8 mouse cellular contexts compared by ENCODE assay signal in the genomic region with DNA sequence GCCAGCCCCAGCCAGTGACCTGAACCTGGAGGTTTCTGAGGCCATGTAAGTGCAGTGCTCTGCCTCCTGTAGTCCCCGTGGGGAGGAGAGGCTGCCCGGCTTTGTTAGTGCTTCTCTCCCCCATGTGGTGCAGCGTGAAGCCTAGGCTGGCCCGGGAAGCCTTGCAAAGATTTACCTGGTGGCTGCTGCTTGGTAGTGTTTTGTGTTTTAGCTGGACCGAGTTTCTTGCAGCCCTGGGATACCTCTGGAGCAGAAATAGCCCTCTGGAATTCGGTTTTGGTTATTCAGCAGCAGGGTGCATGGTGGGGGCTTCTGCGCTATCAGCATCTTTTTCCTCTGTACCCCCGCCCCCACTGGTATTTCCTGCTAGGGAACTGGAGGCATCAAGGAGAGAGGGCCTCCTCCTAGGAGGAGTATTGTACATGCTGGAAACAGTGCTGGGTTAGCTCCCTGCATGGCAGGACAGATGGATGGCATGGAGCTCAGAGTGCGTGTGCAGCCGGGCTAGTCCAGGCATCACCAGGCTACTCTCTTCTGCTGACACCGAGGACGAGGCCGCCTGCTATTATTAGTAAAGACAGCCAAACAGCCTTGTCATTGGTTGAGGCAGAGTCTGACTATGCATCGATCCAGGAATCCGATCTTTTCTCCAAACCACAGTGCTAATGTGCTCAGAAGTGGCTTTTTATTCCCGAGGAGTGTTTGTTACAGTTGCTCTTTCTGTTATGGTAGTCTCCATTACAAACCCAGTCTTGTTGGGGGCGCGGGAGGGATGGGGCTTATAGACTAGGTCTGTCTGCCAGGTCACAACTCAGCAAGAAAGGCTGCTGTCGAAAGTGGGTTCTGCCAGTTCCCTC.
A peak's percentile ranks its signal among the peaks of the same experiment; 100 is the strongest.
DNase-seq lines count a peak whose midpoint lies in the region; ATAC-seq and TF ChIP-seq lines count a peak whose summit lies in the region.

No protein-coding gene starts in this region.

- DNase-seq in lung, postnatal 0 days (ENCODE audit: low spot score) = no peak
- DNase-seq in lung, adult 18-20 months = no peak
- DNase-seq in cerebellum, postnatal 36 days = peak; percentile 67 to 75
- DNase-seq in left cerebral cortex, adult 18-20 months (ENCODE audit: low spot score in 2 of 2) = peak; percentile 30 to 46
- DNase-seq in adrenal gland, postnatal 4 days (ENCODE audit: low spot score in 2 of 2) = no peak

- peak overlapping the region; percentile 32; the same call in 1 of the 2 replicates for H3K27ac ChIP-seq in lung, postnatal 0 days (ENCODE audit: low read length)
- peak overlapping the region; percentile 80 for H3K27ac ChIP-seq in heart, embryonic 15.5 days
- peak overlapping the region; percentile 96 for H3K27ac ChIP-seq in midbrain, embryonic 16.5 days (ENCODE audit: low read length)

- peak overlapping the region; percentile 19; the same call in 1 of the 2 replicates for H3K9ac ChIP-seq in lung, postnatal 0 days (replicated peaks; ENCODE audit: low read depth)
- peak overlapping the region; percentile 55 for H3K9ac ChIP-seq in heart, embryonic 15.5 days
- H3K9ac ChIP-seq in midbrain, embryonic 16.5 days (ENCODE audit: low read depth, low read length) = peak overlapping the region; percentile 94

- peaks cover 8% of the 10 kb centered on the region; the same call in 1 of the 2 replicates for H3K4me1 ChIP-seq in lung, postnatal 0 days (ENCODE audit: insufficient read depth, low read depth, low read length)
- peaks cover 73% of the 10 kb centered on the region for H3K4me1 ChIP-seq in heart, embryonic 15.5 days (replicated peaks)
- H3K4me1 ChIP-seq in midbrain, embryonic 16.5 days (ENCODE audit: control insufficient read depth, insufficient read depth, low read length) = peaks cover 43% of the 10 kb centered on the region

- peak overlapping the region; percentile 38 for H3K4me3 ChIP-seq in lung, postnatal 0 days (ENCODE audit: low read depth, low read length)
- peak overlapping the region; percentile 49 for H3K4me3 ChIP-seq in heart, embryonic 15.5 days
- peak overlapping the region; percentile 62 for H3K4me3 ChIP-seq in midbrain, embryonic 16.5 days (ENCODE audit: low read depth, low read length)

- H3K36me3 ChIP-seq in lung, postnatal 0 days (ENCODE audit: insufficient read depth, low read length) = no peaks in the 10 kb centered on the region
- H3K36me3 ChIP-seq in heart, embryonic 15.5 days = peaks cover 5% of the 10 kb centered on the region; the same call in 1 of the 2 replicates
- H3K36me3 ChIP-seq in midbrain, embryonic 16.5 days (ENCODE audit: control insufficient read depth, insufficient read depth, low read length) = no peaks in the 10 kb centered on the region

- no peaks in the 10 kb centered on the region for H3K9me3 ChIP-seq in lung, postnatal 0 days (ENCODE audit: low read length)
- H3K9me3 ChIP-seq in heart, embryonic 15.5 days (replicated peaks) = no peaks in the 10 kb centered on the region
- no peaks in the 10 kb centered on the region for H3K9me3 ChIP-seq in midbrain, embryonic 16.5 days (replicated peaks; ENCODE audit: control insufficient read depth, low read length, poor library complexity, severe bottlenecking)

- no peak for TF ChIP-seq CTCF in lung, postnatal 0 days (IDR thresholded peaks at IDR 0.05)

- no peaks in the 10 kb centered on the region for H3K27me3 ChIP-seq in lung, postnatal 0 days (replicated peaks; ENCODE audit: insufficient read depth, low read length)
- no peaks in the 10 kb centered on the region for H3K27me3 ChIP-seq in heart, embryonic 15.5 days
- no peaks in the 10 kb centered on the region for H3K27me3 ChIP-seq in midbrain, embryonic 16.5 days (ENCODE audit: control insufficient read depth, insufficient read depth, low read depth, low read length)

- WGBS in lung, postnatal 0 days = 13% methylated on average over 19 of the region's 19 CpGs
- 4% methylated on average over 19 of the region's 19 CpGs for WGBS in heart, embryonic 15.5 days
- under 1% methylated on average over 19 of the region's 19 CpGs for WGBS in midbrain, embryonic 16.5 days

- peak; percentile 42 for ATAC-seq in lung, postnatal 0 days
- peak; percentile 54 for ATAC-seq in heart, embryonic 15.5 days (replicated peaks; ENCODE audit: insufficient number of reproducible peaks, insufficient read depth, low FRiP score, low read depth)
- peak; percentile 80 for ATAC-seq in midbrain, embryonic 16.5 days
- ATAC-seq in erythroid progenitor cell, adult 5-6 weeks (replicated peaks; ENCODE audit: low FRiP score, poor library complexity, severe bottlenecking) = no peak

- peak overlapping the region; percentile 80 for H3K4me2 ChIP-seq in lung, postnatal 0 days (replicated peaks; ENCODE audit: low read depth, low read length)
- H3K4me2 ChIP-seq in heart, embryonic 15.5 days = peak overlapping the region; percentile 74
- peak overlapping the region; percentile 68 for H3K4me2 ChIP-seq in midbrain, embryonic 16.5 days (ENCODE audit: low read length)

- no peak for TF ChIP-seq EP300 in lung, postnatal 0 days (IDR thresholded peaks at IDR 0.05)

Comparison
In these comparisons a context has a peak if more than half of its experiments do, and no peak if none do; other contexts are left out.
1. DNase-seq: peak in cerebellum, postnatal 36 days (2 of 2) and left cerebral cortex, adult 18-20 months (2 of 2); none in lung, postnatal 0 days (single experiment), lung, adult 18-20 months (0 of 2) and adrenal gland, postnatal 4 days (0 of 2).
2. H3K27ac ChIP-seq: peak in every context shown above with its lines; median percentile 96 in midbrain, embryonic 16.5 days; 80 in heart, embryonic 15.5 days; 32 in lung, postnatal 0 days.
3. H3K9ac ChIP-seq: peak in every context shown above with its lines; median percentile 94 in midbrain, embryonic 16.5 days; 55 in heart, embryonic 15.5 days; 19 in lung, postnatal 0 days.
4. Peak in every context shown above with its lines, with median percentiles within 50 percentile points of each other: H3K4me2 ChIP-seq and H3K4me3 ChIP-seq.